Comparison of ENCODE assay signal across 8 mouse cellular contexts in the genomic region with DNA sequence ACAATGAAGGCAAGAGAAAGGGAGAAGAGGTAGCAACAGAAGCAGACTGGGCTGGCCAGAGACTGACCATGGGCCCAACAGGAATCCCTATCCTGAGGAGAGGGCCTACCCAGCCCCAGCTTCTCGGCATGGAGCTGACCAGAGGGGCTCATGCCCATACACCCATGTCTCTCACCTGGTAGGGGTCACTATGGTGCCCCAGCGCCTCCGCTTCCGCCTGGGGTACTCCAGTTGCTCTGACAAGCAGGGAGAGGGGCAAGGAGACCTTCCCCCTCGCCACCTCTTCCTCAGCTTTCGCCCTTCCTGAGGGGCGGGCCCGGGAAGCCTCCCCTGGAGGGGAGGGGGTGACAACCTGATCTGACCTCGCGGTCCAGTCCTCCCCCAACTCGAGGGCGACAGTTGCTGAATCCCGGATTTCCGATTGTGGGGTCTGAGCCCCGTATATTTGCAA. TPM values are rescaled to one million over a fixed set of nuclear protein-coding genes. Genes with fewer than 3 reads are reported as not detected.
A peak's percentile ranks its signal among the peaks of the same experiment; 100 is the strongest.
DNase-seq lines count a peak whose midpoint lies in the region; ATAC-seq and TF ChIP-seq lines count a peak whose summit lies in the region.

No protein-coding gene starts in this region.

- 0% methylated on average over 15 of the region's 15 CpGs for WGBS in heart, embryonic 11.5 days (ENCODE audit: insufficient replicate concordance)
- WGBS in forebrain, embryonic 14.5 days = 0% methylated on average over 14 of the region's 15 CpGs

- peaks cover 18% of the 10 kb centered on the region; the same call in 1 of the 2 replicates for H3K36me3 ChIP-seq in heart, embryonic 11.5 days (ENCODE audit: control insufficient read depth, insufficient read depth, low read length)
- H3K36me3 ChIP-seq in forebrain, embryonic 14.5 days (ENCODE audit: control insufficient read depth, insufficient read depth, low read length) = peaks cover 17% of the 10 kb centered on the region
- H3K36me3 ChIP-seq in myocyte (ENCODE audit: control insufficient read depth, insufficient read depth) = no peaks in the 10 kb centered on the region

- no peaks in the 10 kb centered on the region for H3K27me3 ChIP-seq in heart, embryonic 11.5 days (ENCODE audit: control insufficient read depth, insufficient read depth, low read length)
- H3K27me3 ChIP-seq in forebrain, embryonic 14.5 days (replicated peaks; ENCODE audit: control insufficient read depth, insufficient read depth, low read length) = no peaks in the 10 kb centered on the region
- H3K27me3 ChIP-seq in myocyte (ENCODE audit: control insufficient read depth, insufficient read depth, insufficient read length) = no peaks in the 10 kb centered on the region

- H3K4me1 ChIP-seq in heart, embryonic 11.5 days (ENCODE audit: control insufficient read depth, insufficient read depth, low read length) = peaks cover 22% of the 10 kb centered on the region
- H3K4me1 ChIP-seq in forebrain, embryonic 14.5 days (ENCODE audit: control insufficient read depth, insufficient read depth, low read length) = peaks cover 21% of the 10 kb centered on the region

- peak overlapping the region; percentile 95 for H3K27ac ChIP-seq in heart, embryonic 11.5 days (ENCODE audit: low read depth, low read length)
- peak overlapping the region; percentile 92 for H3K27ac ChIP-seq in forebrain, embryonic 14.5 days (ENCODE audit: low read depth, low read length)

- H3ac ChIP-seq in myocyte (ENCODE audit: control insufficient read depth, insufficient read length) = peak overlapping the region; percentile 92

- H3K9me3 ChIP-seq in heart, embryonic 11.5 days (replicated peaks; ENCODE audit: control insufficient read depth, low read length) = no peaks in the 10 kb centered on the region
- no peaks in the 10 kb centered on the region for H3K9me3 ChIP-seq in forebrain, embryonic 14.5 days (replicated peaks; ENCODE audit: control insufficient read depth, low read length)

- peak overlapping the region; percentile 96 for H3K4me2 ChIP-seq in heart, embryonic 11.5 days
- peak overlapping the region; percentile 77 for H3K4me2 ChIP-seq in forebrain, embryonic 14.5 days (ENCODE audit: low read length)
- H3K4me2 ChIP-seq in myocyte (ENCODE audit: low read depth) = peak overlapping the region; percentile 92

- DNase-seq in heart, adult 9 months (ENCODE audit: low spot score in 2 of 2) = no peak
- peak; percentile 8 for DNase-seq in T-cell, adult 2 months (ENCODE audit: low spot score)
- no peak for DNase-seq in forebrain, embryonic 14.5 days (ENCODE audit: low spot score)
- peak; percentile 40 to 51 for DNase-seq in kidney, postnatal 4 days
- no peak for DNase-seq in right cerebral cortex, postnatal 25 days

- peak overlapping the region; percentile 86 for H3K4me3 ChIP-seq in heart, embryonic 11.5 days (ENCODE audit: low read depth, low read length)
- peak overlapping the region; percentile 47 for H3K4me3 ChIP-seq in forebrain, embryonic 14.5 days (ENCODE audit: low read depth, low read length)
- peak overlapping the region; percentile 92 for H3K4me3 ChIP-seq in myocyte

- H3K9ac ChIP-seq in heart, embryonic 11.5 days (ENCODE audit: low read depth, low read length) = peak overlapping the region; percentile 92
- H3K9ac ChIP-seq in forebrain, embryonic 14.5 days (ENCODE audit: low read length) = peak overlapping the region; percentile 71

- peaks cover 37% of the 10 kb centered on the region for H3K79me2 ChIP-seq in myocyte (ENCODE audit: control insufficient read depth, insufficient read depth)

- TF ChIP-seq POLR2A in myocyte (IDR thresholded peaks at IDR 0.05; ENCODE audit: insufficient read length, low read depth) = no peak

- peak; percentile 5; the same call in 1 of the 2 replicates for ATAC-seq in heart, embryonic 11.5 days (replicated peaks; ENCODE audit: insufficient number of reproducible peaks, low FRiP score, low TSS enrichment)
- ATAC-seq in forebrain, embryonic 14.5 days = no peak
- no peak for ATAC-seq in CD4-positive, CD25-positive, alpha-beta regulatory T cell, adult 4 months

TF ChIP-seq in myocyte, 11 proteins besides CTCF, POLR2A, EP300 and RAD21:
- TF ChIP-seq TCF3 (IDR thresholded peaks at IDR 0.05; ENCODE audit: insufficient read length, low read depth) (no peak), SRF (IDR thresholded peaks at IDR 0.05; ENCODE audit: control insufficient read depth, insufficient read length, low read depth) (no peak), MYOD1 (IDR thresholded peaks at IDR 0.05; ENCODE audit: control insufficient read depth in 1 of 3, insufficient read length in 2 of 3, low read depth in 2 of 3) (no peak), REST (IDR thresholded peaks at IDR 0.05; ENCODE audit: insufficient read depth, insufficient read length) (no peak)

RNA-seq across cellular contexts. Expression of gene Taok2, which starts 0.7 kb away (rescaled TPM):
- polyA plus RNA-seq in heart, embryonic 11.5 days (2014; fragmentation: Nextera tagmentation; extraction: Ambion mirVana) = 19.4 and 25.9 TPM in 2 replicates
- polyA plus RNA-seq in forebrain, embryonic 14.5 days (2014; fragmentation: Nextera tagmentation; extraction: Ambion mirVana) = 25.9 and 31.0 TPM in 2 replicates
- polyA plus RNA-seq in myocyte (2012; fragmentation: generic; extraction: Trizol) = 26.6 TPM
- 10 to 100 TPM; 15.3 to 15.6 TPM for polyA plus RNA-seq in CD4-positive, CD25-positive, alpha-beta regulatory T cell, adult 4 months (2017; shearing (Covaris generic))

RNA-seq across cellular contexts. Expression of gene Ino80e, which starts 21.6 kb away (rescaled TPM):
- 69.8 and 76.1 TPM in 2 replicates for polyA plus RNA-seq in heart, embryonic 11.5 days (2014; fragmentation: Nextera tagmentation; extraction: Ambion mirVana)
- polyA plus RNA-seq in forebrain, embryonic 14.5 days (2014; fragmentation: Nextera tagmentation; extraction: Ambion mirVana) = 91.3 and 104 TPM in 2 replicates
- 62.4 TPM for polyA plus RNA-seq in myocyte (2012; fragmentation: generic; extraction: Trizol)
- polyA plus RNA-seq in CD4-positive, CD25-positive, alpha-beta regulatory T cell, adult 4 months (2017; shearing (Covaris generic)) = 10 to 100 TPM; 53.9 to 55.7 TPM

RNA-seq across cellular contexts. Expression of gene Hirip3, which starts 22.0 kb away (rescaled TPM):
- 15.5 and 17.0 TPM in 2 replicates for polyA plus RNA-seq in heart, embryonic 11.5 days (2014; fragmentation: Nextera tagmentation; extraction: Ambion mirVana)
- polyA plus RNA-seq in forebrain, embryonic 14.5 days (2014; fragmentation: Nextera tagmentation; extraction: Ambion mirVana) = 12.0 and 13.7 TPM in 2 replicates
- 16.2 TPM for polyA plus RNA-seq in myocyte (2012; fragmentation: generic; extraction: Trizol)
- 10 to 100 TPM; 12.7 to 20.6 TPM for polyA plus RNA-seq in CD4-positive, CD25-positive, alpha-beta regulatory T cell, adult 4 months (2017; shearing (Covaris generic))

RNA-seq across cellular contexts. Expression of gene Doc2a, which starts 36.5 kb away (rescaled TPM):
- 0.17 and 0.96 TPM in 2 replicates for polyA plus RNA-seq in heart, embryonic 11.5 days (2014; fragmentation: Nextera tagmentation; extraction: Ambion mirVana)
- 4.9 and 6.7 TPM in 2 replicates for polyA plus RNA-seq in forebrain, embryonic 14.5 days (2014; fragmentation: Nextera tagmentation; extraction: Ambion mirVana)
- polyA plus RNA-seq in myocyte (2012; fragmentation: generic; extraction: Trizol) = not detected
- not detected for polyA plus RNA-seq in CD4-positive, CD25-positive, alpha-beta regulatory T cell, adult 4 months (2017; shearing (Covaris generic))

RNA-seq across cellular contexts. Expression of gene Tmem219, which starts 39.0 kb away (rescaled TPM):
- polyA plus RNA-seq in heart, embryonic 11.5 days (2014; fragmentation: Nextera tagmentation; extraction: Ambion mirVana) = 13.5 and 18.3 TPM in 2 replicates
- 34.3 and 44.9 TPM in 2 replicates for polyA plus RNA-seq in forebrain, embryonic 14.5 days (2014; fragmentation: Nextera tagmentation; extraction: Ambion mirVana)
- polyA plus RNA-seq in myocyte (2012; fragmentation: generic; extraction: Trizol) = 34.1 TPM
- 10 to 100 TPM; 40.2 to 53.2 TPM for polyA plus RNA-seq in CD4-positive, CD25-positive, alpha-beta regulatory T cell, adult 4 months (2017; shearing (Covaris generic))

Comparison
In these comparisons a context has a peak if more than half of its experiments do, and no peak if none do; other contexts are left out.
1. DNase-seq: peak in T-cell, adult 2 months (single experiment) and kidney, postnatal 4 days (2 of 2); none in heart, adult 9 months (0 of 2), forebrain, embryonic 14.5 days (single experiment) and right cerebral cortex, postnatal 25 days (single experiment).
2. Peak in every context shown above with its lines, with median percentiles within 50 percentile points of each other: H3K4me2 ChIP-seq and H3K4me3 ChIP-seq.